Mouse (Mus musculus): Measurements from ENCODE around the gene Sirt2. TPM values are rescaled to one million over a fixed set of nuclear protein-coding genes. Genes with fewer than 3 reads are reported as not detected.

Sirt2 gene
- polyA plus RNA-seq, 1 experiment from 2014 or later: 86.4 TPM

- WGBS: 19% methylated on average over 10 of the region's 10 CpGs
- no peak overlapping the region for H3K9ac ChIP-seq
- no peak overlapping the region for H3K4me3 ChIP-seq
- H3K4me1 ChIP-seq: peaks cover 14% of the 10 kb centered on the region
- peak overlapping the region; percentile 4; the same call in 1 of the 2 replicates for H3K4me2 ChIP-seq (replicated peaks)
- H3K27me3 ChIP-seq (replicated peaks): no peaks in the 10 kb centered on the region
- H3K9me3 ChIP-seq: no peaks in the 10 kb centered on the region
- ATAC-seq (ENCODE audit: low FRiP score, low read depth): no peak
- no peak overlapping the region for H3K27ac ChIP-seq
- H3K36me3 ChIP-seq: no peaks in the 10 kb centered on the region
Measured at GRCm38 (mm10) chr7:28801901-28802670, 35.6 kb downstream of the Sirt2 start.

GRCm38 (mm10) chr7:28802846-28803588 is 36.5 kb downstream of the Sirt2 start:
- Histone ChIP-seq H3K36me3 (no peaks in the 10 kb centered on the region), H3K4me3 (no peak overlapping the region), H3K4me1 (peaks cover 19% of the 10 kb centered on the region), H3K9me3 (no peaks in the 10 kb centered on the region), H3K27me3 (replicated peaks) (no peaks in the 10 kb centered on the region), H3K4me2 (replicated peaks) (peak overlapping the region; percentile 4; the same call in 1 of the 2 replicates), H3K27ac (no peak overlapping the region), H3K9ac (no peak overlapping the region)
- no peak for ATAC-seq (ENCODE audit: low FRiP score, low read depth)
- 7% methylated on average over 10 of the region's 10 CpGs for WGBS

GRCm38 (mm10) chr7:28803756-28804155 is 37.2 kb downstream of the Sirt2 start:
- Histone ChIP-seq H3K4me3 (no peak overlapping the region), H3K4me1 (peaks cover 22% of the 10 kb centered on the region), H3K36me3 (no peaks in the 10 kb centered on the region), H3K9ac (no peak overlapping the region), H3K27me3 (replicated peaks) (no peaks in the 10 kb centered on the region), H3K4me2 (replicated peaks) (no peak overlapping the region), H3K9me3 (no peaks in the 10 kb centered on the region), H3K27ac (no peak overlapping the region)
- WGBS: 40% methylated on average over 4 of the region's 4 CpGs
- no peak for ATAC-seq (ENCODE audit: low FRiP score, low read depth)

- 77% methylated on average over 4 of the region's 4 CpGs for WGBS
- Histone ChIP-seq H3K9me3 (no peaks in the 10 kb centered on the region), H3K27me3 (replicated peaks) (no peaks in the 10 kb centered on the region), H3K9ac (no peak overlapping the region), H3K36me3 (peaks cover 1% of the 10 kb centered on the region), H3K4me1 (peaks cover 27% of the 10 kb centered on the region), H3K27ac (no peak overlapping the region), H3K4me3 (no peak overlapping the region), H3K4me2 (replicated peaks) (no peak overlapping the region)
- ATAC-seq (ENCODE audit: low FRiP score, low read depth): no peak
Measured at GRCm38 (mm10) chr7:28806869-28807268, 40.3 kb downstream of the Sirt2 start.

- H3K27ac ChIP-seq: peak overlapping the region; percentile 99
- H3K4me2 ChIP-seq (replicated peaks): peak overlapping the region; percentile 81
- no peaks in the 10 kb centered on the region for H3K9me3 ChIP-seq
- WGBS: 50% methylated on average over 6 of the region's 8 CpGs
- H3K9ac ChIP-seq: peak overlapping the region; percentile 89
- H3K4me1 ChIP-seq: peaks cover 30% of the 10 kb centered on the region
- H3K27me3 ChIP-seq (replicated peaks): no peaks in the 10 kb centered on the region
- no peak for ATAC-seq (ENCODE audit: low FRiP score, low read depth)
- H3K4me3 ChIP-seq: peak overlapping the region; percentile 88
- peaks cover 10% of the 10 kb centered on the region for H3K36me3 ChIP-seq
Measured at GRCm38 (mm10) chr7:28807641-28808220, 41.2 kb downstream of the Sirt2 start.

GRCm38 (mm10) chr7:28808221-28808941 is 41.8 kb downstream of the Sirt2 start, which contains the start of gene Hnrnpl:
TSS of gene Hnrnpl (plus strand) at chr7:28808541.
- no peaks in the 10 kb centered on the region for H3K9me3 ChIP-seq
- H3K4me1 ChIP-seq: peaks cover 30% of the 10 kb centered on the region
- H3K27me3 ChIP-seq (replicated peaks): no peaks in the 10 kb centered on the region
- ATAC-seq (ENCODE audit: low FRiP score, low read depth): peak; percentile 2; the same call in 1 of the 2 replicates
- H3K9ac ChIP-seq: peak within 1 kb of the TSS; percentile 89
- H3K4me2 ChIP-seq (replicated peaks): peak within 1 kb of the TSS; percentile 81
- peak within 1 kb of the TSS; percentile 88 for H3K4me3 ChIP-seq
- WGBS: 4% methylated on average over 35 of the region's 35 CpGs
- H3K27ac ChIP-seq: peak within 1 kb of the TSS; percentile 99
- H3K36me3 ChIP-seq: peaks cover 17% of the 10 kb centered on the region

- Histone ChIP-seq H3K27me3 (replicated peaks) (no peaks in the 10 kb centered on the region), H3K9me3 (no peaks in the 10 kb centered on the region), H3K36me3 (peaks cover 23% of the 10 kb centered on the region), H3K27ac (peak overlapping the region; percentile 99), H3K4me2 (replicated peaks) (peak overlapping the region; percentile 81), H3K9ac (peak overlapping the region; percentile 89), H3K4me3 (peak overlapping the region; percentile 88), H3K4me1 (peaks cover 33% of the 10 kb centered on the region)
- peak; percentile 54 for ATAC-seq (ENCODE audit: low FRiP score, low read depth)
- WGBS: 2% methylated on average over 32 of the region's 32 CpGs
Measured at GRCm38 (mm10) chr7:28808957-28809393, 42.4 kb downstream of the Sirt2 start.

GRCm38 (mm10) chr7:28809401-28810089 is 43.0 kb downstream of the Sirt2 start:
- Histone ChIP-seq H3K4me3 (peak overlapping the region; percentile 88), H3K4me2 (replicated peaks) (peak overlapping the region; percentile 81), H3K27ac (peak overlapping the region; percentile 99), H3K36me3 (peaks cover 28% of the 10 kb centered on the region), H3K4me1 (peaks cover 36% of the 10 kb centered on the region), H3K27me3 (replicated peaks) (no peaks in the 10 kb centered on the region), H3K9me3 (no peaks in the 10 kb centered on the region), H3K9ac (peak overlapping the region; percentile 89)
- under 1% methylated on average over 35 of the region's 35 CpGs for WGBS
- peak; percentile 31 for ATAC-seq (ENCODE audit: low FRiP score, low read depth)

- peak; percentile 92 for ATAC-seq (ENCODE audit: low FRiP score, low read depth)
- H3K27me3 ChIP-seq (replicated peaks): no peaks in the 10 kb centered on the region
- peaks cover 42% of the 10 kb centered on the region for H3K4me1 ChIP-seq
- peak overlapping the region; percentile 93 for H3K4me2 ChIP-seq (replicated peaks)
- no peaks in the 10 kb centered on the region for H3K9me3 ChIP-seq
- WGBS: under 1% methylated on average over 70 of the region's 70 CpGs
- H3K27ac ChIP-seq: peak overlapping the region; percentile 99
- H3K36me3 ChIP-seq: peaks cover 36% of the 10 kb centered on the region
- peak overlapping the region; percentile 97 for H3K9ac ChIP-seq
- H3K4me3 ChIP-seq: peak overlapping the region; percentile 88
Measured at GRCm38 (mm10) chr7:28810107-28811066, 43.9 kb downstream of the Sirt2 start.

GRCm38 (mm10) chr7:28811228-28811627 is 44.7 kb downstream of the Sirt2 start:
- Histone ChIP-seq H3K27ac (peak overlapping the region; percentile 97), H3K4me2 (replicated peaks) (peak overlapping the region; percentile 93), H3K4me3 (peak overlapping the region; percentile 88), H3K9ac (peak overlapping the region; percentile 97), H3K9me3 (no peaks in the 10 kb centered on the region), H3K27me3 (replicated peaks) (no peaks in the 10 kb centered on the region), H3K36me3 (peaks cover 44% of the 10 kb centered on the region), H3K4me1 (peaks cover 51% of the 10 kb centered on the region)
- WGBS: under 1% methylated on average over 40 of the region's 40 CpGs
- peak; percentile 18; the same call in 1 of the 2 replicates for ATAC-seq (ENCODE audit: low FRiP score, low read depth)

All from neural tube, embryonic 12.5 days (tissue).